Mouse (Mus musculus) myocyte (in vitro differentiated cells): Measurements from ENCODE around the gene Tnfsf8. TPM values are rescaled to one million over a fixed set of nuclear protein-coding genes. Genes with fewer than 3 reads are reported as not detected.

ENCODE experiments used
- H3K27me3 ChIP-seq: one replicate; pipeline ENCODE4 v1.6.1; 2011; ENCODE audit not compliant: control insufficient read depth, insufficient read depth, insufficient read length
- H3K36me3 ChIP-seq: one replicate; pipeline ENCODE4 v1.6.1; 2011; ENCODE audit not compliant: control insufficient read depth, insufficient read depth
- H3K4me2 ChIP-seq: one replicate; pipeline ENCODE4 v1.6.1; 2011; ENCODE audit warnings: low read depth, control low read depth
- H3K4me3 ChIP-seq: one replicate; pipeline ENCODE4 v1.5.1; 2011; ENCODE audit warnings: mild to moderate bottlenecking, control low read depth, moderate library complexity
- H3K79me2 ChIP-seq: one replicate; pipeline ENCODE4 v1.6.1; 2011; ENCODE audit not compliant: control insufficient read depth, insufficient read depth
- H3ac ChIP-seq: one replicate; pipeline ENCODE4 v1.6.1; 2011; ENCODE audit not compliant: control insufficient read depth, insufficient read length
- CEBPB ChIP-seq: IDR thresholded peaks from 2 replicates; pipeline ENCODE4 v1.6.1; 2011; ENCODE audit warnings: mild to moderate bottlenecking, moderate library complexity; ENCODE audit not compliant: poor library complexity, insufficient read depth, severe bottlenecking
- E2F4 ChIP-seq: IDR thresholded peaks from one replicate; pipeline ENCODE4 v1.6.1; 2011; ENCODE audit warnings: mild to moderate bottlenecking, control low read depth, moderate library complexity; ENCODE audit not compliant: insufficient read depth
- MAX ChIP-seq: IDR thresholded peaks from one replicate; pipeline ENCODE4 v1.6.1; 2011; ENCODE audit warnings: low read depth, mild to moderate bottlenecking, control low read depth
- MYOD1 ChIP-seq, 3 experiments: IDR thresholded peaks; one replicate each; pipeline ENCODE4 v1.6.1; 2011; ENCODE audit warnings: control low read depth in 2 of 3, low read depth in 2 of 3, mild to moderate bottlenecking in 2 of 3, moderate library complexity in 1 of 3; ENCODE audit not compliant: insufficient read length in 2 of 3, control insufficient read depth in 1 of 3
- MYOG ChIP-seq, 3 experiments: IDR thresholded peaks; one replicate each; pipeline ENCODE4 v1.6.1; 2011; ENCODE audit warnings: control low read depth in 2 of 3, low read depth in 2 of 3, mild to moderate bottlenecking in 2 of 3; ENCODE audit not compliant: insufficient read length in 2 of 3, control insufficient read depth in 1 of 3, insufficient read depth in 1 of 3
- POLR2A ChIP-seq: IDR thresholded peaks from one replicate; pipeline ENCODE4 v1.6.1; 2011; ENCODE audit warnings: low read depth, mild to moderate bottlenecking, control low read depth, moderate library complexity; ENCODE audit not compliant: insufficient read length
- POLR2AphosphoS2 ChIP-seq: IDR thresholded peaks from one replicate; pipeline ENCODE4 v1.6.1; 2011; ENCODE audit warnings: low read depth, control low read depth; ENCODE audit not compliant: insufficient read length
- REST ChIP-seq: IDR thresholded peaks from one replicate; pipeline ENCODE4 v1.6.1; 2011; ENCODE audit warnings: mild to moderate bottlenecking, control low read depth, moderate library complexity; ENCODE audit not compliant: insufficient read depth, insufficient read length
- SRF ChIP-seq: IDR thresholded peaks from one replicate; pipeline ENCODE4 v1.6.1; 2011; ENCODE audit warnings: low read depth; ENCODE audit not compliant: control insufficient read depth, insufficient read length
- TCF12 ChIP-seq: IDR thresholded peaks from one replicate; pipeline ENCODE4 v1.6.1; 2011; ENCODE audit warnings: mild to moderate bottlenecking, control low read depth; ENCODE audit not compliant: poor library complexity, insufficient read depth, severe bottlenecking
- TCF3 ChIP-seq: IDR thresholded peaks from one replicate; pipeline ENCODE4 v1.6.1; 2011; ENCODE audit warnings: low read depth, control low read depth; ENCODE audit not compliant: insufficient read length
- USF1 ChIP-seq: IDR thresholded peaks from one replicate; pipeline ENCODE4 v1.6.1; 2011; ENCODE audit warnings: low read depth, mild to moderate bottlenecking, control low read depth, moderate library complexity
- polyA plus RNA-seq: library from polyadenylated mRNA; unstranded; fragments of >200 nt; fragmentation: generic; extraction: Trizol; gene quantifications from one replicate; pipeline ENCODE4 v1.2.1, GENCODE M21; 2012; ENCODE audit warnings: missing spikeins

Tnfsf8 gene
- polyA plus RNA-seq, 1 experiment: 0.02 TPM

DNA sequence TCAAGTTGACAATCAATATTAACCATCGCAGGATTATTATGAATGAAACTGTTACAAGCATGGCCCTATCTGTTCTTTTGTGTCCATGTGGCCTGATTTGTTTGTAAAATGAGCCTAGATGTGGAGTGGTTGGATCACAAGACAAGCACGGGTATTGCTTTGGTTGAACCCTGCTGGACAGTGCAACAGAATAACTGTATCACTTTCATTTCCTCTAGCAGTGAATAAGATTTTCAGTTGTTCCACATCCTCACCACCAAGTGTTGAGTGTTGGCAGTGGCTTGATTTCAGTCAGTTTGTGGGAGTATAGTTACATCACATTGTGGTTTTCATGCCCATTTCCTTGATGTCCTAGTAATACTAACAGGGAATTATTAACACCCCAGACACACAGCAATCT lies 45.5 kb downstream of the Tnfsf8 start:
- no peak overlapping the region for H3K4me2 ChIP-seq
- no peaks in the 10 kb centered on the region for H3K27me3 ChIP-seq
- no peaks in the 10 kb centered on the region for H3K36me3 ChIP-seq
- H3K79me2 ChIP-seq: no peaks in the 10 kb centered on the region
- H3K4me3 ChIP-seq: no peak overlapping the region
- no peak for TF ChIP-seq USF1
- TF ChIP-seq MYOD1 (IDR thresholded peaks at IDR 0.05; ENCODE audit: control insufficient read depth in 1 of 3, insufficient read length in 2 of 3, low read depth in 2 of 3): no peak
- TF ChIP-seq MYOG (IDR thresholded peaks at IDR 0.05; ENCODE audit: control insufficient read depth in 1 of 3, insufficient read depth in 1 of 3, insufficient read length in 2 of 3, low read depth in 2 of 3): no peak
- TF ChIP-seq E2F4: no peak
- TF ChIP-seq POLR2A: no peak
- no peak for TF ChIP-seq MAX
- no peak for TF ChIP-seq CEBPB
- no peak for TF ChIP-seq POLR2AphosphoS2
- no peak overlapping the region for H3ac ChIP-seq

DNA sequence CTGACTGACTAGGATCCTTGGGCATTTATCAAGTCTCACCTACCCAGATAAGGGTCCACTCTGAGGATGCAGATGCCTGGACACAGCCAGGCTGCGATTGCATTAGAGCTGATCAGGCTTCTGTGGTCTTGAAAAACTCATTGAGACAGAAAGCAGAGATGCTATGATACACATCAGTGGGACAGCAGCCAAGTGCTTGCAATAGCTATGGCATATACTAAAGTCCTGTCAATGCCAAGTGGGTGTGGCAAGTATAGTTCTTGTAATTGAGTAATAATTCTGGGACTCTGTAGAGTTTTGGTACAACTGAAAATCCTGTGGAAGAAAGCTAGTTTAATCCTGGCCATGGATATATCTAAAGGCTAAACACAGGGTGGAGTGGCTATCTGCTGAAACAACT lies 63.1 kb downstream of the Tnfsf8 start:
- Histone ChIP-seq H3K4me3 (no peak overlapping the region), H3K36me3 (no peaks in the 10 kb centered on the region), H3K4me2 (no peak overlapping the region), H3K27me3 (no peaks in the 10 kb centered on the region), H3K79me2 (no peaks in the 10 kb centered on the region), H3ac (no peak overlapping the region)
- TF ChIP-seq SRF: no peak
- peak; percentile 60; the same call in 1 of the 2 replicates for TF ChIP-seq CEBPB

DNA sequence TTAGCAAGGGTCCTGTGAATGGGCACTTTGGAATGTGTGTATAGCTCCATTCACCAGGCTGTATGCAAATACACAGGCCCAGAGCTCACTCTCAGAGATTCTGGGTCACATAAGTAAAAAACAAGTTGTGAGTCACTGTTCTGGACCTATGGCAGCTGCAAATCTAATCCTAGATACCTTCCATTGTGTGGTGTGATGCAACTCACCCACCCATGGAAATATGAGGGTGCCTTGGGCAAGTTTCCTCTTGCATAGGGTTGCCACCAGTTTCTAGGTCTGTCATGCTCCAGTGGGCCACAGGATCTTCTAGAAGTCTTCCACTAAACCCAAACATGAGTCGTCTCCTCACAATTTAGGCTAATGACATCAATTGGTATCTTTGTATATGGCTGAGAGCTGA lies 64.6 kb downstream of the Tnfsf8 start:
- Histone ChIP-seq H3K27me3 (no peaks in the 10 kb centered on the region), H3K36me3 (no peaks in the 10 kb centered on the region), H3ac (no peak overlapping the region), H3K4me3 (no peak overlapping the region), H3K4me2 (no peak overlapping the region), H3K79me2 (no peaks in the 10 kb centered on the region)
- TF ChIP-seq CEBPB: peak; percentile 77
- TF ChIP-seq USF1: no peak

DNA sequence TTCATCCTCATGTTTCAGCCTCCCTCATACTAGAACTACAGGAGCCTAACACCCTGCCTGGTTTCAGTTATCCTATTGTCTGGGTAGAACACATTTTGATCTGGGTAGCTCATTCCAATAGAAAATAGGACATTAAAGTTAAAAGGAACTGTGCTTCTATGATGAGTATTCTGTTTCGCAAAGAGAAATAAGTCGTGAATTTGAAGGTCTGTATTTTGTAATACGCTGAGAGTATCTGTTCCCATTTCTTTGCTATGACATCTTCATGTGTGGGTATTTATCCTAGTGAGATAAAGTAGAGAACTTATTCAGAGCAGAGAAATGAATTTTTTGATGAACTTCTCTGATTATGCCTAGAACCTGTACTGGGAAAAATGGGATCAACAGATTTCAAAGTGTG lies 68.8 kb downstream of the Tnfsf8 start:
- TF ChIP-seq MYOG (IDR thresholded peaks at IDR 0.05; ENCODE audit: control insufficient read depth in 1 of 3, insufficient read depth in 1 of 3, insufficient read length in 2 of 3, low read depth in 2 of 3): no peak
- no peak for TF ChIP-seq REST
- TF ChIP-seq POLR2AphosphoS2: no peak
- TF ChIP-seq CEBPB: no peak
- no peak for TF ChIP-seq E2F4
- no peak for TF ChIP-seq POLR2A
- TF ChIP-seq SRF: no peak
- TF ChIP-seq MAX: no peak
- no peak for TF ChIP-seq TCF3
- no peak for TF ChIP-seq TCF12
- Histone ChIP-seq H3K4me3 (no peak overlapping the region), H3K27me3 (no peaks in the 10 kb centered on the region), H3K79me2 (no peaks in the 10 kb centered on the region), H3K36me3 (no peaks in the 10 kb centered on the region), H3ac (no peak overlapping the region), H3K4me2 (no peak overlapping the region)

DNA sequence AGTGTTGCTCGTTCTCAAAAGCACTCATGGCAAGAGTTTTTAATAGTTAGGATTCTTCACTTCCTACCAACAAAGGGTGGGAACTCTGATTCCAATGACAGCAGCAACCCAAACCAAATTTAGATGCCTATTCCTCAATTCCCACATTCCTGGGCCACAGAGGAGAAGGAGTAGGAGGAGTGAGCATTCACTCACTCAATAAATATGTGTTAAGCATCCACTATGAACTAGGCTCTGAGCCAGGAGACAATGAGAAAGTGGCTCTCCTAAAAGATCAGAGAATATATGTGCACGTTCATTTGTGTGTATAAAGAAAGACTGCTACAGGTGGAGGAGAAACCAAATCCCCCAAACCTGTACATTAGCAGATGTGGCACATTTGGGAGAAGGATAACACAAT lies 75.7 kb downstream of the Tnfsf8 start:
- no peak overlapping the region for H3K4me3 ChIP-seq
- no peaks in the 10 kb centered on the region for H3K27me3 ChIP-seq
- no peaks in the 10 kb centered on the region for H3K36me3 ChIP-seq
- TF ChIP-seq REST (no peak), TCF12 (no peak), E2F4 (no peak), CEBPB (no peak), USF1 (no peak), MYOG (IDR thresholded peaks at IDR 0.05; ENCODE audit: control insufficient read depth in 1 of 3, insufficient read depth in 1 of 3, insufficient read length in 2 of 3, low read depth in 2 of 3) (no peak), POLR2AphosphoS2 (no peak), SRF (no peak), MYOD1 (IDR thresholded peaks at IDR 0.05; ENCODE audit: control insufficient read depth in 1 of 3, insufficient read length in 2 of 3, low read depth in 2 of 3) (no peak), MAX (no peak)
- peak overlapping the region; percentile 9 for H3K4me2 ChIP-seq
- no peaks in the 10 kb centered on the region for H3K79me2 ChIP-seq
- H3ac ChIP-seq: no peak overlapping the region
